Mouse (Mus musculus): ENCODE results near the gene Inpp5a. TPM values are rescaled to one million over a fixed set of nuclear protein-coding genes. Genes with fewer than 3 reads are reported as not detected.

Inpp5a gene
- polyA plus RNA-seq, 1 experiment from 2014 or later, result 53.4 TPM

- H3K4me3 ChIP-seq, result peak overlapping the region; percentile 51
- WGBS, result 19% methylated on average over 17 of the region's 17 CpGs
- H3K27me3 ChIP-seq, result peaks cover 99% of the 10 kb centered on the region
- no peak overlapping the region for H3K27ac ChIP-seq
- H3K4me2 ChIP-seq, result peak overlapping the region; percentile 75; the same call in 1 of the 2 replicates
- no peak for ATAC-seq (replicated peaks; ENCODE audit: insufficient number of reproducible peaks, insufficient read depth, low FRiP score, low read depth)
- H3K9ac ChIP-seq, result no peak overlapping the region
- no peaks in the 10 kb centered on the region for H3K9me3 ChIP-seq (replicated peaks)
- H3K36me3 ChIP-seq, result peaks cover 16% of the 10 kb centered on the region
- H3K4me1 ChIP-seq (replicated peaks), result peaks cover 41% of the 10 kb centered on the region
Measured at GRCm38 (mm10) chr7:139583094-139583737, 194.3 kb downstream of the Inpp5a start.

GRCm38 (mm10) chr7:139584221-139585175 is 195.6 kb downstream of the Inpp5a start:
- no peaks in the 10 kb centered on the region for H3K9me3 ChIP-seq (replicated peaks)
- no peak overlapping the region for H3K27ac ChIP-seq
- peak overlapping the region; percentile 29 for H3K4me3 ChIP-seq
- H3K4me1 ChIP-seq (replicated peaks), result peaks cover 41% of the 10 kb centered on the region
- 3% methylated on average over 53 of the region's 53 CpGs for WGBS
- H3K27me3 ChIP-seq, result peaks cover 90% of the 10 kb centered on the region
- no peak for ATAC-seq (replicated peaks; ENCODE audit: insufficient number of reproducible peaks, insufficient read depth, low FRiP score, low read depth)
- H3K36me3 ChIP-seq, result peaks cover 3% of the 10 kb centered on the region; the same call in 1 of the 2 replicates
- peak overlapping the region; percentile 46 for H3K4me2 ChIP-seq
- no peak overlapping the region for H3K9ac ChIP-seq

- 0 out of 2 replicates have a peak overlapping the region, but pooled peaks have one; percentile 29 for H3K4me3 ChIP-seq
- H3K4me2 ChIP-seq, result peak overlapping the region; percentile 46; the same call in 1 of the 2 replicates
- H3K36me3 ChIP-seq, result no peaks in the 10 kb centered on the region
- WGBS, result 3% methylated on average over 29 of the region's 29 CpGs
- H3K27ac ChIP-seq, result no peak overlapping the region
- peaks cover 41% of the 10 kb centered on the region for H3K4me1 ChIP-seq (replicated peaks)
- no peaks in the 10 kb centered on the region for H3K9me3 ChIP-seq (replicated peaks)
- ATAC-seq (replicated peaks; ENCODE audit: insufficient number of reproducible peaks, insufficient read depth, low FRiP score, low read depth), result no peak
- no peak overlapping the region for H3K9ac ChIP-seq
- H3K27me3 ChIP-seq, result peaks cover 86% of the 10 kb centered on the region
Measured at GRCm38 (mm10) chr7:139585183-139585821, 196.4 kb downstream of the Inpp5a start.

- H3K27ac ChIP-seq, result no peak overlapping the region
- no peak overlapping the region for H3K9ac ChIP-seq
- H3K27me3 ChIP-seq, result peaks cover 60% of the 10 kb centered on the region
- WGBS, result 49% methylated on average over 7 of the region's 7 CpGs
- no peak overlapping the region for H3K4me2 ChIP-seq
- no peaks in the 10 kb centered on the region for H3K9me3 ChIP-seq (replicated peaks)
- ATAC-seq (replicated peaks; ENCODE audit: insufficient number of reproducible peaks, insufficient read depth, low FRiP score, low read depth), result no peak
- peaks cover 20% of the 10 kb centered on the region for H3K4me1 ChIP-seq (replicated peaks)
- no peak overlapping the region for H3K4me3 ChIP-seq
- H3K36me3 ChIP-seq, result no peaks in the 10 kb centered on the region
Measured at GRCm38 (mm10) chr7:139587919-139588318, 199.0 kb downstream of the Inpp5a start.

GRCm38 (mm10) chr7:139590302-139590701 is 201.4 kb downstream of the Inpp5a start:
- peaks cover 36% of the 10 kb centered on the region for H3K27me3 ChIP-seq
- ATAC-seq (replicated peaks; ENCODE audit: insufficient number of reproducible peaks, insufficient read depth, low FRiP score, low read depth), result no peak
- WGBS, result 39% methylated on average over 3 of the region's 3 CpGs

GRCm38 (mm10) chr7:139591311-139591710 is 202.4 kb downstream of the Inpp5a start:
- no peak for ATAC-seq (replicated peaks; ENCODE audit: insufficient number of reproducible peaks, insufficient read depth, low FRiP score, low read depth)
- H3K27me3 ChIP-seq, result peaks cover 26% of the 10 kb centered on the region
- no peak overlapping the region for H3K4me3 ChIP-seq
- H3K4me1 ChIP-seq (replicated peaks), result no peaks in the 10 kb centered on the region
- no peak overlapping the region for H3K4me2 ChIP-seq
- no peak overlapping the region for H3K9ac ChIP-seq
- WGBS, result 77% methylated on average over 5 of the region's 5 CpGs
- no peaks in the 10 kb centered on the region for H3K36me3 ChIP-seq
- H3K27ac ChIP-seq, result no peak overlapping the region
- no peaks in the 10 kb centered on the region for H3K9me3 ChIP-seq (replicated peaks)

More at GRCm38 (mm10) chr7:139590302-139590701, 201.4 kb downstream of the Inpp5a start:
- H3K27ac ChIP-seq, result no peak overlapping the region
- peaks cover under 1% of the 10 kb centered on the region; the same call in 1 of the 2 replicates for H3K4me1 ChIP-seq (replicated peaks)
- H3K9me3 ChIP-seq (replicated peaks), result no peaks in the 10 kb centered on the region
- H3K9ac ChIP-seq, result no peak overlapping the region
- no peak overlapping the region for H3K4me2 ChIP-seq
- no peaks in the 10 kb centered on the region for H3K36me3 ChIP-seq
- H3K4me3 ChIP-seq, result no peak overlapping the region

- no peak overlapping the region for H3K27ac ChIP-seq
- H3K4me1 ChIP-seq (replicated peaks), result no peaks in the 10 kb centered on the region
- WGBS, result 63% methylated on average over 6 of the region's 6 CpGs
- no peak overlapping the region for H3K4me3 ChIP-seq
- H3K9ac ChIP-seq, result no peak overlapping the region
- H3K27me3 ChIP-seq, result 0 out of 2 replicates have a peak, but pooled peaks cover 5% of the 10 kb centered on the region
- ATAC-seq (replicated peaks; ENCODE audit: insufficient number of reproducible peaks, insufficient read depth, low FRiP score, low read depth), result no peak
- H3K36me3 ChIP-seq, result no peaks in the 10 kb centered on the region
- H3K4me2 ChIP-seq, result no peak overlapping the region
- H3K9me3 ChIP-seq (replicated peaks), result no peaks in the 10 kb centered on the region
Measured at GRCm38 (mm10) chr7:139595311-139595710, 206.4 kb downstream of the Inpp5a start.

- 63% methylated on average over 6 of the region's 6 CpGs for WGBS
- H3K9ac ChIP-seq, result no peak overlapping the region
- no peaks in the 10 kb centered on the region for H3K36me3 ChIP-seq
- H3K4me3 ChIP-seq, result no peak overlapping the region
- no peaks in the 10 kb centered on the region for H3K4me1 ChIP-seq (replicated peaks)
- H3K4me2 ChIP-seq, result no peak overlapping the region
- H3K9me3 ChIP-seq (replicated peaks), result no peaks in the 10 kb centered on the region
- no peak for ATAC-seq (replicated peaks; ENCODE audit: insufficient number of reproducible peaks, insufficient read depth, low FRiP score, low read depth)
- 0 out of 2 replicates have a peak, but pooled peaks cover 6% of the 10 kb centered on the region for H3K27me3 ChIP-seq
- no peak overlapping the region for H3K27ac ChIP-seq
Measured at GRCm38 (mm10) chr7:139595862-139596261, 207.0 kb downstream of the Inpp5a start.

GRCm38 (mm10) chr7:139610328-139610727 is 221.4 kb downstream of the Inpp5a start:
- H3K36me3 ChIP-seq, result no peaks in the 10 kb centered on the region
- no peaks in the 10 kb centered on the region for H3K4me1 ChIP-seq (replicated peaks)
- WGBS, result 60% methylated on average over 2 of the region's 2 CpGs
- no peak overlapping the region for H3K9ac ChIP-seq
- peaks cover 17% of the 10 kb centered on the region for H3K27me3 ChIP-seq
- no peak overlapping the region for H3K4me3 ChIP-seq
- no peaks in the 10 kb centered on the region for H3K9me3 ChIP-seq (replicated peaks)
- ATAC-seq (replicated peaks; ENCODE audit: insufficient number of reproducible peaks, insufficient read depth, low FRiP score, low read depth), result no peak
- no peak overlapping the region for H3K4me2 ChIP-seq
- no peak overlapping the region for H3K27ac ChIP-seq

GRCm38 (mm10) chr7:139615767-139616766 is 227.2 kb downstream of the Inpp5a start:
- H3K4me2 ChIP-seq, result no peak overlapping the region
- H3K27ac ChIP-seq, result no peak overlapping the region
- no peak overlapping the region for H3K9ac ChIP-seq
- H3K27me3 ChIP-seq, result peaks cover 28% of the 10 kb centered on the region
- ATAC-seq (replicated peaks; ENCODE audit: insufficient number of reproducible peaks, insufficient read depth, low FRiP score, low read depth), result no peak
- 58% methylated on average over 12 of the region's 12 CpGs for WGBS
- no peaks in the 10 kb centered on the region for H3K36me3 ChIP-seq
- H3K9me3 ChIP-seq (replicated peaks), result no peaks in the 10 kb centered on the region
- no peaks in the 10 kb centered on the region for H3K4me1 ChIP-seq (replicated peaks)
- H3K4me3 ChIP-seq, result no peak overlapping the region

All from heart, embryonic 15.5 days (tissue).